Mouse (Mus musculus) hindbrain, embryonic 13.5 days (tissue): ENCODE results near the gene Abcc10. TPM values are rescaled to one million over a fixed set of nuclear protein-coding genes. Genes with fewer than 3 reads are reported as not detected.

Experiments used
- ATAC-seq: fragments of 200-750 bp; cut with Nextera tagmentation; 2 replicates; pipeline ENCODE4 v1.8.0; 2017; ENCODE audit warnings: moderate TSS enrichment; ENCODE audit not compliant: low FRiP score
- H3K27ac ChIP-seq: fragments of 300-500 bp; sonication (generic); 2 replicates; pipeline ENCODE4 v1.5.1; 2015; ENCODE audit warnings: inconsistent platforms, mild to moderate bottlenecking, moderate library complexity
- H3K27me3 ChIP-seq: fragments of 300-500 bp; sonication (generic); 2 replicates; pipeline ENCODE4 v1.6.1; 2015; ENCODE audit warnings: mild to moderate bottlenecking, inconsistent platforms
- H3K36me3 ChIP-seq: fragments of 300-500 bp; sonication (generic); 2 replicates; pipeline ENCODE4 v1.6.1; 2015; ENCODE audit warnings: mild to moderate bottlenecking, inconsistent platforms
- H3K4me1 ChIP-seq: fragments of 300-500 bp; sonication (generic); replicated peaks from 2 replicates; pipeline ENCODE4 v1.6.1; 2015; ENCODE audit warnings: inconsistent platforms
- H3K4me2 ChIP-seq: fragments of 300-500 bp; sonication (generic); 2 replicates; pipeline ENCODE4 v1.6.1; 2015; ENCODE audit warnings: inconsistent platforms, mild to moderate bottlenecking, moderate library complexity
- H3K4me3 ChIP-seq: fragments of 300-500 bp; sonication (generic); 2 replicates; pipeline ENCODE4 v1.5.1; 2015; ENCODE audit warnings: mild to moderate bottlenecking, inconsistent platforms
- H3K9ac ChIP-seq: fragments of 300-500 bp; sonication (generic); 2 replicates; pipeline ENCODE4 v1.6.1; 2015; ENCODE audit warnings: mild to moderate bottlenecking, inconsistent platforms
- H3K9me3 ChIP-seq: fragments of 300-500 bp; sonication (generic); 2 replicates; pipeline ENCODE4 v1.6.1; 2016; ENCODE audit warnings: inconsistent platforms
- WGBS: fragments of 180-500 bp; shearing (Covaris S2); methylation state at CpG from one replicate; pipeline ENCODE4 v1.1.7; 2015; 5-methylcytosine and 5-hydroxymethylcytosine counted together
- polyA plus RNA-seq: library from polyadenylated mRNA; unstranded; fragments of >200 nt; fragmentation: Nextera tagmentation; extraction: Ambion mirVana; gene quantifications from 2 replicates; pipeline ENCODE4 v1.2.1, GENCODE M21; 2015

Abcc10 gene
- polyA plus RNA-seq, 1 experiment from 2014 or later = 8.9 TPM

- WGBS = 73% methylated on average over 10 of the region's 10 CpGs
- no peaks in the 10 kb centered on the region for H3K27me3 ChIP-seq
- no peak overlapping the region for H3K27ac ChIP-seq
- H3K4me1 ChIP-seq = 0 out of 2 replicates have a peak, but pooled peaks cover 3% of the 10 kb centered on the region
- H3K4me3 ChIP-seq = no peak overlapping the region
- H3K9me3 ChIP-seq = no peaks in the 10 kb centered on the region
- H3K9ac ChIP-seq = 0 out of 2 replicates have a peak overlapping the region, but pooled peaks have one; percentile 2
- ATAC-seq = no peak
- H3K4me2 ChIP-seq = no peak overlapping the region
- peaks cover 44% of the 10 kb centered on the region for H3K36me3 ChIP-seq
Observed at GRCm38 (mm10) chr17:46268026-46268720, 60.0 kb downstream of the Abcc10 start.

GRCm38 (mm10) chr17:46267511-46267910 is 60.6 kb downstream of the Abcc10 start:
- peaks cover 51% of the 10 kb centered on the region for H3K36me3 ChIP-seq
- no peak for ATAC-seq
- H3K4me2 ChIP-seq = no peak overlapping the region
- H3K4me1 ChIP-seq = 0 out of 2 replicates have a peak, but pooled peaks cover 3% of the 10 kb centered on the region
- no peak overlapping the region for H3K4me3 ChIP-seq
- H3K27ac ChIP-seq = no peak overlapping the region
- H3K27me3 ChIP-seq = no peaks in the 10 kb centered on the region
- H3K9me3 ChIP-seq = no peaks in the 10 kb centered on the region
- WGBS = 90% methylated on average over 7 of the region's 7 CpGs
- no peak overlapping the region for H3K9ac ChIP-seq

- Histone ChIP-seq H3K9ac (peak overlapping the region; percentile 39), H3K9me3 (no peaks in the 10 kb centered on the region), H3K27ac (no peak overlapping the region), H3K27me3 (no peaks in the 10 kb centered on the region), H3K36me3 (peaks cover 56% of the 10 kb centered on the region), H3K4me2 (no peak overlapping the region), H3K4me1 (0 out of 2 replicates have a peak, but pooled peaks cover 3% of the 10 kb centered on the region), H3K4me3 (no peak overlapping the region)
- ATAC-seq = no peak
- 61% methylated on average over 6 of the region's 6 CpGs for WGBS
Observed at GRCm38 (mm10) chr17:46266986-46267385, 61.2 kb downstream of the Abcc10 start.

GRCm38 (mm10) chr17:46265918-46266618 is 62.1 kb downstream of the Abcc10 start:
- Histone ChIP-seq H3K4me3 (no peak overlapping the region), H3K9ac (peak overlapping the region; percentile 39; the same call in 1 of the 2 replicates), H3K4me1 (0 out of 2 replicates have a peak, but pooled peaks cover 3% of the 10 kb centered on the region), H3K9me3 (no peaks in the 10 kb centered on the region), H3K4me2 (no peak overlapping the region), H3K27ac (no peak overlapping the region), H3K36me3 (peaks cover 58% of the 10 kb centered on the region), H3K27me3 (no peaks in the 10 kb centered on the region)
- peak; percentile 50; the same call in 1 of the 2 replicates for ATAC-seq
- WGBS = 32% methylated on average over 14 of the region's 14 CpGs

- Histone ChIP-seq H3K9ac (no peak overlapping the region), H3K27me3 (no peaks in the 10 kb centered on the region), H3K4me1 (0 out of 2 replicates have a peak, but pooled peaks cover 3% of the 10 kb centered on the region), H3K4me2 (no peak overlapping the region), H3K36me3 (peaks cover 58% of the 10 kb centered on the region), H3K9me3 (no peaks in the 10 kb centered on the region), H3K4me3 (no peak overlapping the region), H3K27ac (no peak overlapping the region)
- ATAC-seq = no peak
- WGBS = 83% methylated on average over 12 of the region's 12 CpGs
Observed at GRCm38 (mm10) chr17:46265502-46265901, 62.6 kb downstream of the Abcc10 start.

GRCm38 (mm10) chr17:46262201-46262694 is 65.9 kb downstream of the Abcc10 start:
- no peaks in the 10 kb centered on the region for H3K27me3 ChIP-seq
- H3K4me2 ChIP-seq = no peak overlapping the region
- H3K36me3 ChIP-seq = peaks cover 80% of the 10 kb centered on the region
- no peak overlapping the region for H3K27ac ChIP-seq
- no peak overlapping the region for H3K4me3 ChIP-seq
- ATAC-seq = no peak
- 0 out of 2 replicates have a peak, but pooled peaks cover 3% of the 10 kb centered on the region for H3K4me1 ChIP-seq
- H3K9me3 ChIP-seq = no peaks in the 10 kb centered on the region
- 0 out of 2 replicates have a peak overlapping the region, but pooled peaks have one; percentile 8 for H3K9ac ChIP-seq
- WGBS = 91% methylated on average over 5 of the region's 5 CpGs

- Histone ChIP-seq H3K9me3 (no peaks in the 10 kb centered on the region), H3K27ac (no peak overlapping the region), H3K4me3 (no peak overlapping the region), H3K4me2 (no peak overlapping the region), H3K9ac (no peak overlapping the region), H3K27me3 (peaks cover 13% of the 10 kb centered on the region), H3K36me3 (peaks cover 84% of the 10 kb centered on the region), H3K4me1 (peaks cover 14% of the 10 kb centered on the region)
- 94% methylated on average over 17 of the region's 17 CpGs for WGBS
- no peak for ATAC-seq
Observed at GRCm38 (mm10) chr17:46259675-46260074, 68.5 kb downstream of the Abcc10 start.

GRCm38 (mm10) chr17:46258279-46259053 is 69.7 kb downstream of the Abcc10 start:
- Histone ChIP-seq H3K27ac (no peak overlapping the region), H3K9ac (no peak overlapping the region), H3K36me3 (peaks cover 72% of the 10 kb centered on the region), H3K4me2 (no peak overlapping the region), H3K4me1 (peaks cover 21% of the 10 kb centered on the region), H3K27me3 (peaks cover 14% of the 10 kb centered on the region), H3K4me3 (no peak overlapping the region), H3K9me3 (no peaks in the 10 kb centered on the region)
- 86% methylated on average over 30 of the region's 30 CpGs for WGBS
- no peak for ATAC-seq

GRCm38 (mm10) chr17:46255147-46255546 is 73.0 kb downstream of the Abcc10 start:
- H3K4me2 ChIP-seq = peak overlapping the region; percentile 95
- no peak overlapping the region for H3K27ac ChIP-seq
- H3K36me3 ChIP-seq = peaks cover 63% of the 10 kb centered on the region
- 32% methylated on average over 6 of the region's 6 CpGs for WGBS
- peaks cover 14% of the 10 kb centered on the region for H3K27me3 ChIP-seq
- no peak for ATAC-seq
- no peaks in the 10 kb centered on the region for H3K9me3 ChIP-seq
- peak overlapping the region; percentile 74 for H3K4me3 ChIP-seq
- peaks cover 26% of the 10 kb centered on the region for H3K4me1 ChIP-seq
- peak overlapping the region; percentile 89 for H3K9ac ChIP-seq

GRCm38 (mm10) chr17:46254106-46254505 is 74.0 kb downstream of the Abcc10 start:
- 1% methylated on average over 47 of the region's 54 CpGs for WGBS
- Histone ChIP-seq H3K27me3 (peaks cover 14% of the 10 kb centered on the region), H3K4me1 (peaks cover 32% of the 10 kb centered on the region), H3K9ac (peak overlapping the region; percentile 89), H3K9me3 (no peaks in the 10 kb centered on the region), H3K27ac (peak overlapping the region; percentile 87), H3K36me3 (peaks cover 63% of the 10 kb centered on the region), H3K4me3 (peak overlapping the region; percentile 74), H3K4me2 (peak overlapping the region; percentile 95)
- ATAC-seq = peak; percentile 49

GRCm38 (mm10) chr17:46253452-46254084 is 74.6 kb downstream of the Abcc10 start, which contains the start of gene Lrrc73:
Lrrc73 (plus strand) TSS chr17:46253531.
- Histone ChIP-seq H3K4me1 (peaks cover 38% of the 10 kb centered on the region), H3K36me3 (peaks cover 58% of the 10 kb centered on the region), H3K4me2 (peak within 1 kb of the TSS; percentile 95), H3K27ac (peak within 1 kb of the TSS; percentile 87), H3K4me3 (peak within 1 kb of the TSS; percentile 74), H3K9me3 (no peaks in the 10 kb centered on the region), H3K9ac (peak within 1 kb of the TSS; percentile 89), H3K27me3 (peaks cover 14% of the 10 kb centered on the region)
- ATAC-seq = peak; percentile 90
- 1% methylated on average over 39 of the region's 48 CpGs for WGBS
